Mouse (Mus musculus): ENCODE results near the gene Raf1. TPM values are rescaled to one million over a fixed set of nuclear protein-coding genes. Genes with fewer than 3 reads are reported as not detected.
"Not testable (repeated sequence)": the region's sequence is repeated elsewhere in the genome, so short reads cannot be mapped to it uniquely, and the experiment has no call there.

Raf1 gene
- total and polyA plus RNA-seq, 2 experiments from 2014 or later, result 105 to 226 TPM

DNA sequence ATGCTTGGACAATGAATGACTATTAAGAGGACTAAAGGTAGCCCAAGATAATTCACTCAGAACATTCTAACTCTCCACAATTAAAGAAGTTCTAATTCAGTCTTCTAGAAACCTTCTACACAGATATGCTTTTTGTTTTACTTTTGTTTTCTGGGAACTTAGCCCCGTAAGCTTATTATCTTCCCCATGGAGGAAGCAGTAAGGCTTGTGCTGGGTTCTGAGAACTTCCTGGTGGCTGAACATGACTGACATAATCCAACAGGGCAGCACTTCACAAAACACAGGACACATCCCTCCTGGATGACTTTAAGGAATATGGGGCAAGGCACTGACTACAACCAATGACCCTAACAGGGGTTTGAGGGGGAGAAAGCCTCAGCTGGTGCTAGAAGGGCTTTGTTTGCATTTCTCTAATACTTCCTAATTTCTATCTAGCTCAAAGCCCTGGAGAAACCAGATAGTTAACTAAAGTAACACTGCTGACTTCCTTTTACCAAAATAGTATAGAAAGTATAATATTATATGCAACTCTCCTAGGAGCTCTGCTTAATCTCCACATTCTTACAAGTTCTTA is 26.6 kb downstream of the Raf1 start:
- no peak overlapping the region for H3K4me2 ChIP-seq (ENCODE audit: low read depth)
- H3K27ac ChIP-seq (ENCODE audit: low read depth, low read length), result no peak overlapping the region
- H3K27me3 ChIP-seq (ENCODE audit: insufficient read depth, low read length), result no peaks in the 10 kb centered on the region
- H3K9ac ChIP-seq, result no peak overlapping the region
- H3K9me3 ChIP-seq (ENCODE audit: low read length), result no peaks in the 10 kb centered on the region
- DNase-seq, result no peak
- WGBS, result 67% methylated on average over 1 of the region's 1 CpGs
- no peaks in the 10 kb centered on the region for H3K36me3 ChIP-seq (ENCODE audit: insufficient read depth)
- H3K4me1 ChIP-seq (ENCODE audit: insufficient read depth), result 0 out of 2 replicates have a peak, but pooled peaks cover 4% of the 10 kb centered on the region
- H3K4me3 ChIP-seq (ENCODE audit: low read depth, low read length), result no peak overlapping the region
- TF ChIP-seq CTCF (IDR thresholded peaks at IDR 0.05; ENCODE audit: low read depth), result no peak
- ATAC-seq, result no peak

- no peaks in the 10 kb centered on the region for H3K9me3 ChIP-seq (ENCODE audit: low read length)
Measured at GRCm38 (mm10) chr6:115643315-115643714, 33.1 kb downstream of the Raf1 start.

DNA sequence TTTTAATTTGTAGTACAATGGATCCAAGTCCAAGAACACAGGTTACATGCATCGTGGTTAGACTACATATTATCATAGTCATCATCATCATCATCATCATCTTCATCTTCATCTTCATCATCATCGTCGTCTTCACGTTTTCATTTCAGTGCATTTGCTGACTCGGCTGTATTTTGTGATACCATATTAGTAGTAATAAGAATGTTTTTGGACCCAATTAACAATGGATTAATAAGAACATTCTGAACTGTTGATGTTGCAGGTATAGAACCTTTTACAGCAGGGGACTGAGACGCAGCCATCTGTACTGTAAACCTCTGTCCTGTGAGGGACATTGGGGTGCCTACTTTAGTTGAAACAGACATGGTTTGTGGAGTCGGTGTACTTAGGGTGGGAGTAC is 38.2 kb downstream of the Raf1 start:
- not testable (repeated sequence) for H3K4me3 ChIP-seq (ENCODE audit: low read depth, low read length); DNase-seq; H3K4me2 ChIP-seq (ENCODE audit: low read depth); ATAC-seq; H3K27me3 ChIP-seq (ENCODE audit: insufficient read depth, low read length); H3K4me1 ChIP-seq (ENCODE audit: insufficient read depth); H3K27ac ChIP-seq (ENCODE audit: low read depth, low read length); H3K9ac ChIP-seq; H3K9me3 ChIP-seq (ENCODE audit: low read length)
- H3K36me3 ChIP-seq (ENCODE audit: insufficient read depth), result peaks cover 52% of the 10 kb centered on the region
- whole genome bisulfite sequencing, result 96% methylated on average over 7 of the region's 7 CpGs

More at GRCm38 (mm10) chr6:115643315-115643714, 33.1 kb downstream of the Raf1 start:
- no peak for DNase-seq
- no peak overlapping the region for H3K4me3 ChIP-seq (ENCODE audit: low read depth, low read length)
- H3K36me3 ChIP-seq (ENCODE audit: insufficient read depth), result peaks cover 20% of the 10 kb centered on the region
- no peaks in the 10 kb centered on the region for H3K4me1 ChIP-seq (ENCODE audit: insufficient read depth)
- no peaks in the 10 kb centered on the region for H3K27me3 ChIP-seq (ENCODE audit: insufficient read depth, low read length)
- ATAC-seq, result no peak
- TF ChIP-seq CTCF (IDR thresholded peaks at IDR 0.05; ENCODE audit: low read depth), result no peak
- H3K4me2 ChIP-seq (ENCODE audit: low read depth), result no peak overlapping the region
- 50% methylated on average over 1 of the region's 1 CpGs for WGBS
- no peak overlapping the region for H3K27ac ChIP-seq (ENCODE audit: low read depth, low read length)
- no peak overlapping the region for H3K9ac ChIP-seq

DNA sequence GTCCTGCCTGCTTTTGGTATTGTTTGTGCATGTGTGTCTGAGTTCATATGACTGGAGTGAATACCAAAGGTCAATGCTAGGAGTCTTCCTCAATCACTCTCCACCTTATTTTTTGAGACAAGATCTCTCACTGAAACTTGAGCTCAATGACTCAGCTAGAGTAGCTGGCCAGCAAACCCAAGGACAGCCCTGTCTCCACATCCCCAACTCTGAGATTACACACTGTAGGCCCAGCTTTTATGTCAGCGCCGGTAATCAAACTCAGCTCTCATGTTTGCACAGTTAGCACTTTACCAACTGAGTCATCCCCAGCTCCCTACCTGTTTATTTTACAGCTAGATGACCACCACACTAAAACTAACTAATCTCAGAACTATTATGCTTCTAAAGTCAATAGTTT is 42.4 kb downstream of the Raf1 start:
- H3K4me1 ChIP-seq (ENCODE audit: insufficient read depth), result no peaks in the 10 kb centered on the region
- no peak for DNase-seq
- no peak for TF ChIP-seq CTCF (IDR thresholded peaks at IDR 0.05; ENCODE audit: low read depth)
- H3K9ac ChIP-seq, result no peak overlapping the region
- ATAC-seq, result no peak
- H3K4me2 ChIP-seq (ENCODE audit: low read depth), result no peak overlapping the region
- no peak overlapping the region for H3K4me3 ChIP-seq (ENCODE audit: low read depth, low read length)
- H3K27ac ChIP-seq (ENCODE audit: low read depth, low read length), result no peak overlapping the region
- H3K36me3 ChIP-seq (ENCODE audit: insufficient read depth), result peaks cover 66% of the 10 kb centered on the region
- H3K27me3 ChIP-seq (ENCODE audit: insufficient read depth, low read length), result no peaks in the 10 kb centered on the region
- H3K9me3 ChIP-seq (ENCODE audit: low read length), result no peaks in the 10 kb centered on the region
- WGBS, result 95% methylated on average over 2 of the region's 2 CpGs

DNA sequence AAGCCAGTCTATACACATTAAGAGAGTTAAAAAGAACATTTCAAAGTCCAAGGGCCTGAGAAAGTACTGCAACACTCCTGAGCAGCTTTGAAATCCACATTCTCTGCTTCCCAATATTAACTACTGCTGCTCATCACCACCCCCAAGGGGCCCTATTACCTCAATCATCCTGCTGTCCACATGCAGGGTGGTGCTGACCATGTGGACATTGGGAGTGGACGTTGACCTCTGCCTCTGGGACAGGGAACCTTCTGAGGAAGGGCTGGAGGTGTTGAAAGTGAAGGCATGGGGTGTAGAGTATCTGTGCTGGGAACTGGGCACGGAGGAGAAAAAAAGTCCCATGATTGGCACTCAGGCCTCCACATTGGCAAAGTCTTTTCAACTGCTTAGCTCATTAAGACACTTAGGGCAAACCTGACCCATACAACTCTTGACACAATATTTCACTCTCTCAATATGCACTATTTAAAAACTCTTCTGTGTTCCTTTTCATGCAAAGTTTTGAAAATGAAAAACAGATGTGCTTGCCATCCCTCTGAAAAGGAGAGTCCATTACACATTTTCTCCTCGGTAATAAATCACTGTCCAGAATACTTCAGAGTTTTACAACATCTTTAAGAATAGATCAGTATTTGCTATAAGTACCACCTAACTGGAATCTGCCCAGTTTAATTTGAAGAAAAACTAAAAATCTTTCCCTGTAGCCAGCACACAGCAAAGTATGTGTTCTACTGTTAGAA is 45.2 kb downstream of the Raf1 start:
- no peak overlapping the region for H3K4me3 ChIP-seq (ENCODE audit: low read depth, low read length)
- no peaks in the 10 kb centered on the region for H3K9me3 ChIP-seq (ENCODE audit: low read length)
- DNase-seq, result no peak
- no peak overlapping the region for H3K4me2 ChIP-seq (ENCODE audit: low read depth)
- H3K9ac ChIP-seq, result no peak overlapping the region
- 79% methylated on average over 3 of the region's 3 CpGs for WGBS
- no peak for ATAC-seq
- H3K27ac ChIP-seq (ENCODE audit: low read depth, low read length), result no peak overlapping the region
- H3K36me3 ChIP-seq (ENCODE audit: insufficient read depth), result peaks cover 68% of the 10 kb centered on the region
- TF ChIP-seq CTCF (IDR thresholded peaks at IDR 0.05; ENCODE audit: low read depth), result no peak
- no peaks in the 10 kb centered on the region for H3K27me3 ChIP-seq (ENCODE audit: insufficient read depth, low read length)
- no peaks in the 10 kb centered on the region for H3K4me1 ChIP-seq (ENCODE audit: insufficient read depth)

- H3K4me2 ChIP-seq (ENCODE audit: low read depth), result no peak overlapping the region
- ATAC-seq (no peak), DNase-seq (no peak)
- H3K9ac ChIP-seq, result no peak overlapping the region
- 87% methylated on average over 5 of the region's 5 CpGs for WGBS
- no peak for TF ChIP-seq CTCF (IDR thresholded peaks at IDR 0.05; ENCODE audit: low read depth)
- no peaks in the 10 kb centered on the region for H3K9me3 ChIP-seq (ENCODE audit: low read length)
- no peak overlapping the region for H3K4me3 ChIP-seq (ENCODE audit: low read depth, low read length)
- no peaks in the 10 kb centered on the region for H3K4me1 ChIP-seq (ENCODE audit: insufficient read depth)
- H3K27me3 ChIP-seq (ENCODE audit: insufficient read depth, low read length), result no peaks in the 10 kb centered on the region
- H3K27ac ChIP-seq (ENCODE audit: low read depth, low read length), result no peak overlapping the region
- peaks cover 73% of the 10 kb centered on the region for H3K36me3 ChIP-seq (ENCODE audit: insufficient read depth)
Measured at GRCm38 (mm10) chr6:115626121-115626520, 50.3 kb downstream of the Raf1 start.

DNA sequence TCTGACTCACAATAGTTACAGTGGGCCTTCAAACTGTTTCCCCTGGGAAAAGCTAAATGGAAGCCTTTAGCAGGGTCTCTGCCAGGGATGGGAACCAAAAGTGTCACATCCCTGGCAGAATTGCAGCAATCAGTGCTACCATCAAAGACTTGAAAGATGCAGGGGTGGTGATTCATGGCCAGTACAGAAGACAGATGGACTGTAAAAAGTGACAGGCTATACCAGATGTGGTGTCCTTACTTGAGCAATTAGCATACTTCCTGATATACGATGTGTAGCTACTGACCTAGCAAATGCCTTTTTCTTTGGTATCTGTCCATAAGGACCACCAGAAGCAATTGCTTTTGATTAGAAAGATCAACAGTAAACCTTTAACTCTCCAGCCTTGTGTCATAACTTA is 55.5 kb downstream of the Raf1 start:
- Histone ChIP-seq H3K27me3 (ENCODE audit: insufficient read depth, low read length) (no peaks in the 10 kb centered on the region), H3K27ac (ENCODE audit: low read depth, low read length) (no peak overlapping the region), H3K9me3 (ENCODE audit: low read length) (no peaks in the 10 kb centered on the region), H3K4me3 (ENCODE audit: low read depth, low read length) (no peak overlapping the region), H3K4me2 (ENCODE audit: low read depth) (no peak overlapping the region), H3K36me3 (ENCODE audit: insufficient read depth) (peaks cover 97% of the 10 kb centered on the region), H3K9ac (no peak overlapping the region), H3K4me1 (ENCODE audit: insufficient read depth) (no peaks in the 10 kb centered on the region)
- WGBS, result 90% methylated on average over 1 of the region's 1 CpGs
- DNase-seq (no peak), ATAC-seq (no peak)
- TF ChIP-seq CTCF (IDR thresholded peaks at IDR 0.05; ENCODE audit: low read depth), result no peak
